Mouse (Mus musculus) hindbrain, embryonic 10.5 days (tissue): Measurements from ENCODE around the gene Rfng. TPM values are rescaled to one million over a fixed set of nuclear protein-coding genes. Genes with fewer than 3 reads are reported as not detected.

Experiments
- DNase-seq: peaks from one replicate; pipeline ENCODE4 v3.0.0-alpha.2; 2017; ENCODE audit warnings: low spot score
- H3K27ac ChIP-seq: fragments of 300-500 bp; sonication (generic); 2 replicates; pipeline ENCODE4 v1.5.1; 2016; ENCODE audit warnings: mild to moderate bottlenecking, moderate library complexity
- H3K27me3 ChIP-seq: fragments of 300-500 bp; sonication (generic); 2 replicates; pipeline ENCODE4 v1.6.1; 2016; ENCODE audit warnings: mild to moderate bottlenecking; ENCODE audit not compliant: poor library complexity, insufficient read depth, severe bottlenecking
- H3K36me3 ChIP-seq: fragments of 300-500 bp; sonication (generic); 2 replicates; pipeline ENCODE4 v1.6.1; 2016; ENCODE audit warnings: mild to moderate bottlenecking, moderate library complexity
- H3K4me1 ChIP-seq: fragments of 300-500 bp; sonication (generic); replicated peaks from 2 replicates; pipeline ENCODE4 v1.6.1; 2016; ENCODE audit warnings: mild to moderate bottlenecking
- H3K4me3 ChIP-seq: fragments of 300-500 bp; sonication (generic); 2 replicates; pipeline ENCODE4 v1.5.1; 2016; ENCODE audit warnings: mild to moderate bottlenecking, moderate library complexity
- H3K9me3 ChIP-seq: fragments of 300-500 bp; sonication (generic); 2 replicates; pipeline ENCODE4 v1.6.1; 2016; ENCODE audit warnings: mild to moderate bottlenecking, moderate library complexity
- WGBS: fragments of 180-500 bp; shearing (Covaris S2); methylation state at CpG from one replicate; pipeline ENCODE4 v1.1.7; 2016; 5-methylcytosine and 5-hydroxymethylcytosine counted together
- polyA plus RNA-seq: library from polyadenylated mRNA; unstranded; fragments of >200 nt; fragmentation: Nextera tagmentation; extraction: Ambion mirVana; gene quantifications from 2 replicates; pipeline ENCODE4 v1.2.1, GENCODE M21; 2016

The Rfng gene
- polyA plus RNA-seq, 1 experiment from 2014 or later = 63.7 TPM

DNA sequence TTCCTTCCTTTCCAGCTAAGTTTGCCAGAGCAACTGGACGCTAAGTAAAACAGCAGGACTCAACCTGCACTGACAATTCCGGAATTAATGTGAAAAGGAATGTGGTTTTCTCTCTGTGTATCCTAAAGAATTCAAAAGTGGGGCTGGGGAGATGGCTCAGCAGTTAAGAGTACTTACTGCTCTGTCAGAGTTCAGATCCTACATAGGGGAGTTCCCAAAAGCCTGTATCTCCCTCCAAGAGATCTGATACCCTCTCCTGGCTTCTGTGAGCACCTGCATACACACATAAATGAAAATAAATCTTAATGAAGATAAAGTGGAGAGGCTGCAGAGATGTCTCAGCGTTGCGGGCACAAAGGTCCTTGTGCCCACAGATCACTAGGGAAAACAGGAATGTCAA lies 32.4 kb downstream of the Rfng start:
- DNase-seq = no peak
- peaks cover under 1% of the 10 kb centered on the region; the same call in 1 of the 2 replicates for H3K9me3 ChIP-seq
- no peaks in the 10 kb centered on the region for H3K27me3 ChIP-seq
- 78% methylated on average over 4 of the region's 4 CpGs for WGBS
- no peak overlapping the region for H3K4me3 ChIP-seq
- H3K4me1 ChIP-seq = no peaks in the 10 kb centered on the region
- no peaks in the 10 kb centered on the region for H3K36me3 ChIP-seq
- H3K27ac ChIP-seq = no peak overlapping the region

DNA sequence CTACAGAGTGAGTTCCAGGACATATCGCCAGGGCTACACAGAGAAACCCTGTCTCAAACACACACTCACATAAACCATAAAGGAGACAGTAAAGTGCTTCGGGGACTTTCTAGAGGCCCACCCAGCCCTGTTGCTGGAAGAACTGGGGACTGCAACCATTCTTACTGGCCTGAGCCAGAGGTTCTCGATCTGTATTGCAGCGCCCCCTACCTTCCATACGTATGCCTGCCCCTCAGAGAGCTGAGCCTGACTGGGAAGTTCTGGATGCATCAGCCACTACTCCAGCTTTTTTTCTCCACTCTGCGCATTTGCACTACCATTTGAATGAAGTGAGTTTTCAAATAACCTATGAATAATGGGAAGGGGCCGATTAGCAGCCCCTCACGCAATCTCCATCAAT lies 34.6 kb downstream of the Rfng start:
- WGBS = 62% methylated on average over 8 of the region's 8 CpGs

DNA sequence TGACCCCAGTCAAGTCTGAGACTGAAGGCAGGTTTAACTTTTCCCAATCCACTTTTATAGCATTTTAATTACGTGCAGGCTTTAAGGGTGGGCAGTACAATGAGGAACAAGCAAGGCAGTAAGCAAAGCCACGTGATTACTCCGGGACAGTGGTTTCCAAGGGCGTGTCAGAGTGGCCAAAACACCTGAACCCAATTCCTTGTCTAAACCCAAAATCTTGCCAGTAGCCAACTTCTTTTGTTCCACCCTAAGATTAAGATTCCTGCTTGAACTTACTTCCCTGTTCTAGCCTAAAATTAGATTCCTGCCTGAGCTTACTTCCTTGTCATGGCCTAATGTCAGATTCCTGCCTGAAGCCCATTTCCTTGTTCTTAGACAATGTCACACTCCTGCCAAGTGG lies 36.0 kb downstream of the Rfng start:
- no peaks in the 10 kb centered on the region for H3K4me1 ChIP-seq
- no peak for DNase-seq
- no peak overlapping the region for H3K4me3 ChIP-seq
- no peak overlapping the region for H3K27ac ChIP-seq
- no peaks in the 10 kb centered on the region for H3K36me3 ChIP-seq
- WGBS = 84% methylated on average over 4 of the region's 4 CpGs
- H3K9me3 ChIP-seq = no peaks in the 10 kb centered on the region
- no peaks in the 10 kb centered on the region for H3K27me3 ChIP-seq

More for the DNA sequence above, 34.6 kb downstream of the Rfng start:
- H3K27me3 ChIP-seq = no peaks in the 10 kb centered on the region
- no peaks in the 10 kb centered on the region for H3K36me3 ChIP-seq
- H3K4me3 ChIP-seq = no peak overlapping the region
- no peak for DNase-seq
- H3K4me1 ChIP-seq = no peaks in the 10 kb centered on the region
- no peak overlapping the region for H3K27ac ChIP-seq
- no peaks in the 10 kb centered on the region for H3K9me3 ChIP-seq

DNA sequence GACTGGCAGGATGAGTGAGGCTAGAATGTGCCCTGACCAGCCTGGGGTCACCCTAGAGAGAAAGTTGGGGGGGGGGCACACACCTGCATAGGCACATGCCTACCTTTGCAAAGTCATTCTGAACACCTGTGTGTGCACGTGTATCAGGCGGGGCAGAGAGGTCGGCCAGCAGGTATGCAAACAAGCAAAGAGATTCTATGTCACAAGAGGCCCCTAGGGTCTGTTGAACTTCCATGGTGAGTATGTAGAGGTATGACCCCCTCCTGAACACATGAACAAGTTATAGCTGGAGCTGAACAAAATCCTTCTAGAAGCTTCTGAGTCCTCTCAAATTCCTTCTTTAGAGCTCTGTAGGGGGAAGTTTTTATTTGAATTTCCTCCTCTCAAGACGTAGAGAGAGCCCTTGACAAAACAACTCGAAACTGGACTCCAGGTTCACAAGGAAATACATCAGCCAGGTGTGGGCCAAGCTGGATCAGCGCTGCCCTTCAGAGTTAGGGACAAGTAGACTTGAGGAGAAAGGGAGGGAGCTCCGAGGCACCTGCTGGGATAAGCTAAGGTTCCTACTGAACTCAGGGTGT lies 39.8 kb downstream of the Rfng start:
- Histone ChIP-seq H3K27ac (no peak overlapping the region), H3K4me3 (no peak overlapping the region), H3K9me3 (no peaks in the 10 kb centered on the region), H3K4me1 (no peaks in the 10 kb centered on the region), H3K27me3 (no peaks in the 10 kb centered on the region), H3K36me3 (no peaks in the 10 kb centered on the region)
- WGBS = 73% methylated on average over 7 of the region's 7 CpGs
- no peak for DNase-seq

DNA sequence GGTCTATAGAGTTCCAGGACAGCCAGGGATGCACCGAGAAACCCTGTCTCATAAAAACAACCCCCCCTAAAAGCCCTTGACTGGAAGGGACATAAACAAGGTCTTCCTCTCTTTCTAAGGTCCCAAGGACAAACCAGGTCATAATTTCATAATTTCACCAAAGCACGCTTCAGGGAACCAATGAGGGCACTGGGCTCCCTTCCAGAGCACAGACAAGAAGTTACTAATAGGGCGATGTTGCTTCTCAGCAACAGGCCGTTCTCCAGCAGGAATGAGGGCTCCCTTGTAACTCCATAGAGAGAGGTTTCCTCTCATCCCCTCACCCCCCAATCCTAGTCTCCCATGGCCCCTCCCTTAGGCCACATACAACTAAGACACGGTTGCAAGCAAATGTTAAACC lies 43.0 kb downstream of the Rfng start:
- no peaks in the 10 kb centered on the region for H3K36me3 ChIP-seq
- H3K4me1 ChIP-seq = no peaks in the 10 kb centered on the region
- 92% methylated on average over 5 of the region's 5 CpGs for WGBS
- H3K9me3 ChIP-seq = no peaks in the 10 kb centered on the region
- no peak overlapping the region for H3K4me3 ChIP-seq
- H3K27me3 ChIP-seq = no peaks in the 10 kb centered on the region
- no peak for DNase-seq
- no peak overlapping the region for H3K27ac ChIP-seq

DNA sequence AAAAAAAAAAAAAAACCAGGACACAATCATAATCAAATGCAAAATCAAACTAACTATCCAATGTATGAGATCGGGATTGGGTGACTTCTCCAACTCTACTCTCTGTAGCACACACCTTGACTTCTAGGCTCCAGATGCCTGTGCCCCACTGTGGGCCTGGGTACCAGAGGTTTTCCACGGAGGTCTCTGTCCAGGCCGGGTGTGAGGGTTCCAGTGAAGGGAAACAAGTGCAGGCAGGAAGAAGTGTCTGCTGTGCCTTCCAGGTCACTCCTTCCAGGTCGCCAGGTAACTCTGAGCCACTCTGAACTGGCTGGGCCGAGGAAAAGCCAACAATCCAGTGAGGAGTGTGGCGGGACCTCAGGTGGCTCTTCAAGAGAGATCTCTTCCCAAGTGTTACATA lies 47.6 kb downstream of the Rfng start:
- Histone ChIP-seq H3K36me3 (no peaks in the 10 kb centered on the region), H3K27me3 (peaks cover 9% of the 10 kb centered on the region; the same call in 1 of the 2 replicates), H3K27ac (no peak overlapping the region), H3K4me3 (no peak overlapping the region), H3K4me1 (no peaks in the 10 kb centered on the region), H3K9me3 (no peaks in the 10 kb centered on the region)
- 75% methylated on average over 6 of the region's 6 CpGs for WGBS
- no peak for DNase-seq

DNA sequence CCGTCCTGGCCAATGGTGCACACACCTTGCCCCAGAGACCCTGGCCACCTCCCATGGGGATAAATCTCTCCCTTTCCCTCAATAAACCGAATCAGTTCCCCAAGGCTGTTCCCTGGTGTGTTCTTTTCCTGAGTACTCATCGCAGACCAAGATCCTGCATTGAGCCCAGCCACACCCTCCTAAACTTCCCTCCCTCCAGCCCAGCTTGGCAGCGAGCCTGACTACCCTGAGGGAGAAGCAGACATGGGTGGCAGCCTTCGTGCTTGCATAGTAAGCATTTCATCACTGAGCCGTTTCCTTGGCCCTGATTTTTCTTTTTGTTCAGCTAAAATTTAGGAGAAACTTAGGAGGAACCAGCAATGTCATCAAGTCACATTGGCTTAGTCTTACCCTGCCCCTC lies 50.5 kb downstream of the Rfng start:
- no peak for DNase-seq
- peaks cover 10% of the 10 kb centered on the region for H3K4me1 ChIP-seq
- peaks cover 32% of the 10 kb centered on the region for H3K27me3 ChIP-seq
- no peak overlapping the region for H3K4me3 ChIP-seq
- no peaks in the 10 kb centered on the region for H3K36me3 ChIP-seq
- WGBS = 63% methylated on average over 6 of the region's 6 CpGs
- no peak overlapping the region for H3K27ac ChIP-seq
- no peaks in the 10 kb centered on the region for H3K9me3 ChIP-seq

DNA sequence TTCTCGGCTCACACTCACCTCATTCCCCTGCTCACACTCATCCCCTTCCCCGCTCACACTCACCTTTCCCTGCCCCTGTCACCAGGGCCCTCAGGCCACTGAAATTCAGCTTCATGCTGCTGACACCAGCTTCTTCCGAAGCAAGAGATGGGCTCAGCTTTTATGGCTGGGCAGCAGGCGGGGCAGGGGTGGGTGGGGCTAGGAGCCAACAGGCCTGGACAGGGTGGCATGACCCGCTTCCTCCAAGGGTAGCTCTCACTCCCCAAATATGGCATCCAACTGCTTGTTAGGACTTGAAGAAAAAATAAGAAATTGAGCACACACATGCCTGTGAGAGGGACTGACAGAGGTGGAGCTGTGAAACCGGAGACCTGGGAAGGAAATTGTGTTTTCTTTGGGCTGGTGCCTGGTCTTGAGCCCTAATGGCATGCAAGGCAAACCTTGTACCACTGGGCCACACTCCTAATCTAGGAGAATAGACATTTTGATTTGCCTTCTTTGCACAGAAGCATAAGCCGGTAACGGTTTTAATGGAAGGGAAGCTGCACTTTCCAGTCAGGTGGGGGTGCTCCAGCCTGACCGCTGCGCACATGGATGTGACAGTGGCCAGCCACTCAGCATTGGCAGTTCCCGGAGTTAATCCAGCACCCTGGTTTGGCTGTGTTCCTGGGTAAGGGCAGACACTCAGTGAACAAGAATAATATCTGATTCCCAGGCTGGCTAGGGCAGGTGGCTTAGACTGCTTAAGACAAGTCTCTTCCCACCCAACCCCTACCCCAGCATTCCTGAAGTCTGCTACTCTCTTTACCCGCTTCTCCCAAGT lies 51.9 kb downstream of the Rfng start, which contains the start of gene Cbr2:
Gene Cbr2, minus strand, starts transcription at position 257 of the 823 bp plus-strand sequence.
- Histone ChIP-seq H3K27ac (no peak within 1 kb of the TSS), H3K4me1 (peaks cover 15% of the 10 kb centered on the region), H3K4me3 (no peak within 1 kb of the TSS), H3K9me3 (no peaks in the 10 kb centered on the region), H3K36me3 (no peaks in the 10 kb centered on the region), H3K27me3 (peaks cover 39% of the 10 kb centered on the region)
- WGBS = 81% methylated on average over 12 of the region's 12 CpGs
- DNase-seq = no peak

DNA sequence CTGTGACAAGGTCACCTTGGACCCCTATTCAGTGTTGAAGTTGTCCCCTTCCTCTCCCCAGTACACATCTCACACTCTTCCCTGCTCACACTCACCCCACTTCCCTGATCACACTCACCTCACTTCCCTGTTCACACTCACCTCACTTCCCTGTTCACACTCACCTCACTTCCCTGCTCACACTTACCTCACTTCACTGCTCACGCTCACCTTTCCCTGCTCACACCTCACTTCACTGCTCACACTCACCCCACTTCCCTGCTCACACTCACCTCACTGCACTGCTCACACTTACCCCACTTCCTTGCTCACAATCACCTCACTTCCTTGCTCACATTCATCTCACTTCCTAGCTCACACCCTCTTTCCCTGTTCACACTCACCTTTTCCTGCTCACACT lies 52.6 kb downstream of the Rfng start:
- no peak overlapping the region for H3K4me3 ChIP-seq
- H3K27ac ChIP-seq = no peak overlapping the region
- no peaks in the 10 kb centered on the region for H3K9me3 ChIP-seq
- 97% methylated on average over 1 of the region's 1 CpGs for WGBS
- DNase-seq = no peak
- H3K27me3 ChIP-seq = peaks cover 41% of the 10 kb centered on the region
- peaks cover 21% of the 10 kb centered on the region for H3K4me1 ChIP-seq
- H3K36me3 ChIP-seq = no peaks in the 10 kb centered on the region

Other genes with a start within 250 kb of the Rfng start
- gene Mcrip1, start 234.5 kb downstream of the Rfng start, polyA plus RNA-seq = 219 and 261 TPM in 2 replicates
- 0.27 TPM in 1 of 2 replicates, not detected in the other for gene Ppp1r27, start 233.1 kb downstream of the Rfng start, polyA plus RNA-seq
- 519 and 570 TPM in 2 replicates for gene P4hb, start 211.0 kb downstream of the Rfng start, polyA plus RNA-seq
- 799 and 820 TPM in 2 replicates for gene Arhgdia, start 202.6 kb downstream of the Rfng start, polyA plus RNA-seq
- 607 and 643 TPM in 2 replicates for gene Alyref, start 185.8 kb downstream of the Rfng start, polyA plus RNA-seq
- gene Anapc11, start 185.8 kb downstream of the Rfng start, polyA plus RNA-seq = 237 TPM in 2 replicates
- 0.34 and 0.63 TPM in 2 replicates for gene Npb, start 175.7 kb downstream of the Rfng start, polyA plus RNA-seq
- 139 and 160 TPM in 2 replicates for gene Pcyt2, start 166.3 kb downstream of the Rfng start, polyA plus RNA-seq
- 37.0 and 42.4 TPM in 2 replicates for gene Sirt7, start 159.0 kb downstream of the Rfng start, polyA plus RNA-seq
- 23.1 and 26.2 TPM in 2 replicates for gene Mafg, start 150.6 kb downstream of the Rfng start, polyA plus RNA-seq
- gene Pycr1, start 140.4 kb downstream of the Rfng start, polyA plus RNA-seq = 37.6 and 38.7 TPM in 2 replicates
- gene Myadml2, start 136.0 kb downstream of the Rfng start, polyA plus RNA-seq = not detected in 2 replicates
- 2.3 and 4.3 TPM in 2 replicates for gene Notum, start 123.0 kb downstream of the Rfng start, polyA plus RNA-seq
- gene Aspscr1, start 111.2 kb downstream of the Rfng start, polyA plus RNA-seq = 147 and 178 TPM in 2 replicates
- 129 and 137 TPM in 2 replicates for gene Cenpx, start 70.5 kb downstream of the Rfng start, polyA plus RNA-seq
- gene Lrrc45, start 70.3 kb downstream of the Rfng start, polyA plus RNA-seq = 55.8 and 57.7 TPM in 2 replicates
- gene Rac3, start 62.7 kb downstream of the Rfng start, polyA plus RNA-seq = 31.0 and 58.2 TPM in 2 replicates
- gene Dcxr, start 56.9 kb downstream of the Rfng start, polyA plus RNA-seq = 17.9 and 19.8 TPM in 2 replicates
- gene Cbr2, start 52.1 kb downstream of the Rfng start, polyA plus RNA-seq = 1.6 and 2.1 TPM in 2 replicates
- gene Hmga1b, start 21.4 kb downstream of the Rfng start, polyA plus RNA-seq = 8.9 and 12.2 TPM in 2 replicates
- 276 and 285 TPM in 2 replicates for gene Gps1, start 65 bp upstream of the Rfng start, polyA plus RNA-seq
- gene Dus1l, start 12.2 kb upstream of the Rfng start, polyA plus RNA-seq = 95.4 and 97.1 TPM in 2 replicates
- gene Fasn, start 40.3 kb upstream of the Rfng start, polyA plus RNA-seq = 131 TPM in 2 replicates
- gene Ccdc57, start 148.7 kb upstream of the Rfng start, polyA plus RNA-seq = 6.1 and 6.4 TPM in 2 replicates
- 111 and 204 TPM in 2 replicates for gene Slc16a3, start 164.3 kb upstream of the Rfng start, polyA plus RNA-seq
- 124 and 134 TPM in 2 replicates for gene Csnk1d, start 207.1 kb upstream of the Rfng start, polyA plus RNA-seq